Mouse (Mus musculus): ENCODE results near the gene Gm13128. TPM values are rescaled to one million over a fixed set of nuclear protein-coding genes. Genes with fewer than 3 reads are reported as not detected.

Gm13128 gene
- polyA plus RNA-seq, 1 experiment from 2014 or later = not detected

Other genes with a start within 250 kb of the Gm13128 start
- gene Gm13102, start 223.8 kb upstream of the Gm13128 start, polyA plus RNA-seq (2014; fragmentation: Nextera tagmentation; extraction: Ambion mirVana) = not detected in 2 replicates
- not detected in 2 replicates for gene Oog3, start 167.6 kb upstream of the Gm13128 start, polyA plus RNA-seq (2014; fragmentation: Nextera tagmentation; extraction: Ambion mirVana)
- not detected in 2 replicates for gene Oog2, start 139.5 kb upstream of the Gm13128 start, polyA plus RNA-seq (2014; fragmentation: Nextera tagmentation; extraction: Ambion mirVana)
- not detected in 2 replicates for gene C87977, start 116.9 kb upstream of the Gm13128 start, polyA plus RNA-seq (2014; fragmentation: Nextera tagmentation; extraction: Ambion mirVana)
- gene Pramel5, start 49.8 kb upstream of the Gm13128 start, polyA plus RNA-seq (2014; fragmentation: Nextera tagmentation; extraction: Ambion mirVana) = not detected in 2 replicates
- gene Gm13119, start 27.7 kb downstream of the Gm13128 start, polyA plus RNA-seq (2014; fragmentation: Nextera tagmentation; extraction: Ambion mirVana) = not detected in 2 replicates
- gene Pramef20, start 47.7 kb downstream of the Gm13128 start, polyA plus RNA-seq (2014; fragmentation: Nextera tagmentation; extraction: Ambion mirVana) = not detected in 2 replicates
- 0.09 TPM in 1 of 2 replicates, not detected in the other for gene Pramef12, start 78.2 kb downstream of the Gm13128 start, polyA plus RNA-seq (2014; fragmentation: Nextera tagmentation; extraction: Ambion mirVana)
- gene 1700012P22Rik, start 108.5 kb downstream of the Gm13128 start, polyA plus RNA-seq (2014; fragmentation: Nextera tagmentation; extraction: Ambion mirVana) = not detected in 2 replicates
- gene Gm9944, start 123.1 kb downstream of the Gm13128 start, polyA plus RNA-seq (2014; fragmentation: Nextera tagmentation; extraction: Ambion mirVana) = not detected in 2 replicates
- gene Aadacl3, start 133.5 kb downstream of the Gm13128 start, polyA plus RNA-seq (2014; fragmentation: Nextera tagmentation; extraction: Ambion mirVana) = not detected in 2 replicates
- gene 9430007A20Rik, start 189.6 kb downstream of the Gm13128 start, polyA plus RNA-seq (2014; fragmentation: Nextera tagmentation; extraction: Ambion mirVana) = not detected in 2 replicates
- not detected in 2 replicates for gene Gm13124, start 234.9 kb downstream of the Gm13128 start, polyA plus RNA-seq (2014; fragmentation: Nextera tagmentation; extraction: Ambion mirVana)